Mouse (Mus musculus) thymus, postnatal 25 days (tissue): Measurements from ENCODE around the gene Map2k3.

Experiments
- DNase-seq: peaks from one replicate; pipeline ENCODE4 v3.0.0; 2022

The Map2k3 gene

DNA sequence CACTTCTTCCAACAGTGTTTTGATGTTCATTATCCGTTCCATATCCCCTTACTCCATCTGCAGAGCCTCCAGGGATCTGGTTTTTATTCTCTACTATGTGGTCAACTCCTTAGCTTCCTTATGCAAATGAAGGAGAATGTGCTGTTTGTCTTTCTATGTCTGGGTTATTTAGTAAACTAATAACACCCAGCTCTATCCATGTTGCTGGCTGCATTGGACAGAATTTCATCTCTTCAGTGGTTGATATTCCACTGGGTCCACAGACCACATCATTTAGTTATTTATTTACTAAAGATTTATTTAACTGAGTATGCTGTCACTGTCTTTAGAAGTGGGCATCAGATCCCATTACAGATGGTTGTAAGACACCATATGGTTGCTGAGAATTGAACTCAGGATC is 29.3 kb downstream of the Map2k3 start:
- no peak for DNase-seq

- no peak for DNase-seq
Observed at GRCm38 (mm10) chr11:60962709-60963108, 30.9 kb downstream of the Map2k3 start.

- no peak for DNase-seq
Observed at GRCm38 (mm10) chr11:60966974-60967373, 35.1 kb downstream of the Map2k3 start.

DNA sequence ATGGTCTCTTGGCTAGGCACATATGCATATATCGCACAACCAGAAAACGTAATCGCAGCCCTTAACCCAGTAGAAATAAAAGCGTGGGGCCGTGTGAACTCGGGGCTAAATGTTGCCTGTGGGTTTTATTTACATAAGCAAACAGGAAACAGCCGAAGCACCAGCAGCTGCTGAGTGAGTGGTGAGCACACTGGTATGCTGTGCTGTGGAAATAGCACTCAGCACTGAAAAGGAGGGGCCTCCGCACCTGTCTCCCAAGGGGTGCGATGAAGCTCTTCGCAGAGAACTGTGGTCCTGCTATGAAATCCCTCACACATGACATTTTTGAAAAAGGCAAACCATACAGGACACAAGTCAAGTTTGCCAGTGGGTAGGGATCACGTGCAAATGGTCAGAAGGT is 43.3 kb downstream of the Map2k3 start:
- peak; percentile 9 for DNase-seq

GRCm38 (mm10) chr11:60976234-60976633 is 44.4 kb downstream of the Map2k3 start:
- DNase-seq = no peak

DNA sequence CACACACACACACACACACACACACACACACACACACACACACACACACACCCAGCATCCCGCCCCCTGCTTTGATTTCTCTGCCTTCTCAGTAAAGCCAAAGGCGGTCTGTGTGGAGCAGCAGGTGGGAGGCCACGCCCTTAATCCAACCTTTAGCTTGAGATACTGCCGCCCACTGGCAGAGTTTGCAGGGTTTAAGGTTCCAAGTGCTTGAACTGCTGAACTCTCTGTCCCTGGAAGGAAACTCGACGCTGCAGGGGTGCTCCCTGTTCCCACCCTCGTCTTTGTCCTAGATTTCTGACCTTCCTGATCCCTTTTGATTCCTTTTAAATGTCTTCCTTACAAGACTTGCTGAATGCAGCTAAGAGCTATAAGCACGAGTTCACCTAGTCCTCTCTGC is 44.9 kb downstream of the Map2k3 start:
- peak; percentile 52 for DNase-seq

- DNase-seq = no peak
Observed at GRCm38 (mm10) chr11:60977153-60977552, 45.3 kb downstream of the Map2k3 start.

DNA sequence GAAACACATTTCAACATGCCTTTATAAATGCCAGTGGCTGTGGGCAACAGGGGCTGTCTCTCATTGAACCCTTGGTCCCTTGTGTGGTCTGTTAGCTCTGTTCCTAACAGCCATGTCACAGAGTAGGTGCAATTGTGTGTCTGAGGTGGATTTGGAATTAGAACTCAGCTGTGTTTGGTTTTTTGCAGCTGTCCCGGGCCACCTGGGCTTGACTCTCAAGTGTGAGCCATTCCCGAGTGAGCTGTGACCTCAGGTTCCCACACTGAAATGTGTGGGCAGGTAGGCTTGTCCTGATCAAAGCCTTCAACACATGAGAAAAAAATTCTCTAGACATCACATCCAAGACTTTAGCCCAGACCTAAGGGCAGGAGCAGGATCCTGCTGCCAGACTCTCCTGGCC is 46.8 kb downstream of the Map2k3 start:
- no peak for DNase-seq

- no peak for DNase-seq
Observed at GRCm38 (mm10) chr11:60979788-60980187, 48.0 kb downstream of the Map2k3 start.

GRCm38 (mm10) chr11:60981693-60982486 is 50.1 kb downstream of the Map2k3 start:
- DNase-seq = no peak

- no peak for DNase-seq
Observed at GRCm38 (mm10) chr11:60984912-60985558, 53.2 kb downstream of the Map2k3 start.

- no peak for DNase-seq
Observed at GRCm38 (mm10) chr11:60990428-60990827, 58.6 kb downstream of the Map2k3 start.
